Mouse (Mus musculus) limb, embryonic 11.5 days (tissue): ENCODE measurements around the gene Slc36a1. TPM values are rescaled to one million over a fixed set of nuclear protein-coding genes. Genes with fewer than 3 reads are reported as not detected.

Experiments
- ATAC-seq: fragments of 200-750 bp; cut with Nextera tagmentation; 2 replicates; pipeline ENCODE4 v1.8.0; 2017; ENCODE audit warnings: low read depth; ENCODE audit not compliant: insufficient number of reproducible peaks, low FRiP score, low TSS enrichment
- DNase-seq: peaks from one replicate; pipeline ENCODE4 v3.0.0-alpha.2; 2015; ENCODE audit warnings: low spot score
- H3K27ac ChIP-seq: fragments of 300-500 bp; sonication (generic); replicated peaks from 2 replicates; pipeline ENCODE4 v1.5.1; 2014; ENCODE audit warnings: low read depth, mild to moderate bottlenecking, low read length
- H3K27me3 ChIP-seq: fragments of 300-500 bp; sonication (generic); 2 replicates; pipeline ENCODE4 v1.6.1; 2014; ENCODE audit warnings: mild to moderate bottlenecking, low read length, mixed read lengths; ENCODE audit not compliant: control insufficient read depth, insufficient read depth
- H3K36me3 ChIP-seq: fragments of 300-500 bp; sonication (generic); 2 replicates; pipeline ENCODE4 v1.6.1; 2014; ENCODE audit warnings: mild to moderate bottlenecking, low read length, moderate library complexity, mixed read lengths; ENCODE audit not compliant: control insufficient read depth, insufficient read depth
- H3K4me1 ChIP-seq: fragments of 300-500 bp; sonication (generic); 2 replicates; pipeline ENCODE4 v1.6.1; 2014; ENCODE audit warnings: low read length, mixed read lengths; ENCODE audit not compliant: control insufficient read depth, insufficient read depth
- H3K4me2 ChIP-seq: fragments of 300-500 bp; sonication (generic); 2 replicates; pipeline ENCODE4 v1.6.1; 2014; ENCODE audit warnings: low read depth, mild to moderate bottlenecking, moderate library complexity; ENCODE audit not compliant: severe bottlenecking
- H3K4me3 ChIP-seq: fragments of 300-500 bp; sonication (generic); 2 replicates; pipeline ENCODE4 v1.5.1; 2014; ENCODE audit warnings: low read depth, low read length
- H3K9ac ChIP-seq: fragments of 300-500 bp; sonication (generic); 2 replicates; pipeline ENCODE4 v1.6.1; 2014; ENCODE audit warnings: mild to moderate bottlenecking, low read length
- H3K9me3 ChIP-seq: fragments of 300-500 bp; sonication (generic); 2 replicates; pipeline ENCODE4 v1.6.1; 2016; ENCODE audit warnings: low read length; ENCODE audit not compliant: control insufficient read depth
- WGBS: fragments of 180-500 bp; shearing (Covaris S2); extraction: QIAGEN DNeasy Blood & Tissue Kit; methylation state at CpG from one replicate; pipeline ENCODE4 v1.1.7; 2014; 5-methylcytosine and 5-hydroxymethylcytosine counted together
- polyA plus RNA-seq: library from polyadenylated mRNA; unstranded; fragments of >200 nt; fragmentation: Nextera tagmentation; extraction: Ambion mirVana; gene quantifications from 2 replicates; pipeline ENCODE4 v1.2.1, GENCODE M21; 2014

Slc36a1 gene
- polyA plus RNA-seq, 1 experiment from 2014 or later: 1.7 TPM

- no peak overlapping the region for H3K27ac ChIP-seq
- WGBS: 90% methylated on average over 6 of the region's 6 CpGs
- no peaks in the 10 kb centered on the region for H3K4me1 ChIP-seq
- ATAC-seq (no peak), DNase-seq (no peak)
- no peaks in the 10 kb centered on the region for H3K27me3 ChIP-seq
- H3K9me3 ChIP-seq: no peaks in the 10 kb centered on the region
- no peak overlapping the region for H3K4me3 ChIP-seq
- H3K9ac ChIP-seq: no peak overlapping the region
- no peak overlapping the region for H3K4me2 ChIP-seq
- H3K36me3 ChIP-seq: no peaks in the 10 kb centered on the region
Measured at GRCm38 (mm10) chr11:55168914-55169313, 35.2 kb upstream of the Slc36a1 start.

- no peak for DNase-seq
- no peak for ATAC-seq
- WGBS: 89% methylated on average over 4 of the region's 4 CpGs
Measured at GRCm38 (mm10) chr11:55170501-55170900, 33.6 kb upstream of the Slc36a1 start.

GRCm38 (mm10) chr11:55178830-55179229, 25.3 kb upstream of the Slc36a1 start:
- WGBS: 80% methylated on average over 4 of the region's 4 CpGs
- Histone ChIP-seq H3K9me3 (no peaks in the 10 kb centered on the region), H3K27me3 (no peaks in the 10 kb centered on the region), H3K36me3 (no peaks in the 10 kb centered on the region), H3K4me1 (no peaks in the 10 kb centered on the region), H3K27ac (no peak overlapping the region), H3K4me2 (no peak overlapping the region), H3K9ac (no peak overlapping the region), H3K4me3 (no peak overlapping the region)
- DNase-seq (no peak), ATAC-seq (no peak)

More at GRCm38 (mm10) chr11:55170501-55170900, 33.6 kb upstream of the Slc36a1 start:
- H3K4me1 ChIP-seq: no peaks in the 10 kb centered on the region
- no peak overlapping the region for H3K9ac ChIP-seq
- no peaks in the 10 kb centered on the region for H3K9me3 ChIP-seq
- no peak overlapping the region for H3K27ac ChIP-seq
- no peaks in the 10 kb centered on the region for H3K36me3 ChIP-seq
- H3K4me3 ChIP-seq: no peak overlapping the region
- H3K4me2 ChIP-seq: no peak overlapping the region
- H3K27me3 ChIP-seq: no peaks in the 10 kb centered on the region

GRCm38 (mm10) chr11:55179856-55180255, 24.3 kb upstream of the Slc36a1 start:
- Histone ChIP-seq H3K4me2 (no peak overlapping the region), H3K9me3 (no peaks in the 10 kb centered on the region), H3K36me3 (no peaks in the 10 kb centered on the region), H3K4me3 (no peak overlapping the region), H3K27me3 (no peaks in the 10 kb centered on the region), H3K9ac (no peak overlapping the region), H3K27ac (no peak overlapping the region), H3K4me1 (no peaks in the 10 kb centered on the region)
- no peak for ATAC-seq
- WGBS: 80% methylated on average over 3 of the region's 3 CpGs
- no peak for DNase-seq

GRCm38 (mm10) chr11:55183124-55183523, 21.0 kb upstream of the Slc36a1 start:
- DNase-seq (no peak), ATAC-seq (no peak)
- H3K4me3 ChIP-seq: no peak overlapping the region
- H3K27me3 ChIP-seq: no peaks in the 10 kb centered on the region
- WGBS: 73% methylated on average over 7 of the region's 7 CpGs
- H3K36me3 ChIP-seq: no peaks in the 10 kb centered on the region
- H3K4me2 ChIP-seq: no peak overlapping the region
- H3K9me3 ChIP-seq: no peaks in the 10 kb centered on the region
- H3K9ac ChIP-seq: no peak overlapping the region
- no peak overlapping the region for H3K27ac ChIP-seq
- no peaks in the 10 kb centered on the region for H3K4me1 ChIP-seq

GRCm38 (mm10) chr11:55184246-55184645, 19.9 kb upstream of the Slc36a1 start:
- H3K9ac ChIP-seq: no peak overlapping the region
- H3K9me3 ChIP-seq: no peaks in the 10 kb centered on the region
- no peaks in the 10 kb centered on the region for H3K36me3 ChIP-seq
- ATAC-seq (no peak), DNase-seq (no peak)
- no peaks in the 10 kb centered on the region for H3K4me1 ChIP-seq
- WGBS: 83% methylated on average over 5 of the region's 5 CpGs
- H3K4me3 ChIP-seq: no peak overlapping the region
- no peak overlapping the region for H3K4me2 ChIP-seq
- H3K27ac ChIP-seq: no peak overlapping the region
- no peaks in the 10 kb centered on the region for H3K27me3 ChIP-seq

GRCm38 (mm10) chr11:55184733-55185291, 19.3 kb upstream of the Slc36a1 start, which contains the start of gene Slc36a2:
Gene Slc36a2 (minus strand): TSS chr11:55185077.
- Histone ChIP-seq H3K4me1 (no peaks in the 10 kb centered on the region), H3K9ac (no peak within 1 kb of the TSS), H3K9me3 (no peaks in the 10 kb centered on the region), H3K36me3 (no peaks in the 10 kb centered on the region), H3K27me3 (no peaks in the 10 kb centered on the region), H3K27ac (no peak within 1 kb of the TSS), H3K4me2 (no peak within 1 kb of the TSS), H3K4me3 (no peak within 1 kb of the TSS)
- ATAC-seq: no peak
- DNase-seq: no peak
- 30% methylated on average over 10 of the region's 10 CpGs for WGBS

GRCm38 (mm10) chr11:55187292-55187691, 16.9 kb upstream of the Slc36a1 start:
- ATAC-seq (no peak), DNase-seq (no peak)
- WGBS: 87% methylated on average over 4 of the region's 4 CpGs
- Histone ChIP-seq H3K36me3 (no peaks in the 10 kb centered on the region), H3K4me2 (no peak overlapping the region), H3K4me3 (no peak overlapping the region), H3K9me3 (no peaks in the 10 kb centered on the region), H3K27me3 (no peaks in the 10 kb centered on the region), H3K27ac (no peak overlapping the region), H3K4me1 (no peaks in the 10 kb centered on the region), H3K9ac (no peak overlapping the region)

GRCm38 (mm10) chr11:55187777-55188176, 16.4 kb upstream of the Slc36a1 start:
- Histone ChIP-seq H3K9ac (no peak overlapping the region), H3K36me3 (no peaks in the 10 kb centered on the region), H3K9me3 (no peaks in the 10 kb centered on the region), H3K4me3 (no peak overlapping the region), H3K27me3 (no peaks in the 10 kb centered on the region), H3K4me1 (no peaks in the 10 kb centered on the region), H3K4me2 (no peak overlapping the region), H3K27ac (no peak overlapping the region)
- ATAC-seq (no peak), DNase-seq (no peak)
- WGBS: 89% methylated on average over 6 of the region's 6 CpGs
